Mouse (Mus musculus): ENCODE results near the gene Myo18b.

DNA sequence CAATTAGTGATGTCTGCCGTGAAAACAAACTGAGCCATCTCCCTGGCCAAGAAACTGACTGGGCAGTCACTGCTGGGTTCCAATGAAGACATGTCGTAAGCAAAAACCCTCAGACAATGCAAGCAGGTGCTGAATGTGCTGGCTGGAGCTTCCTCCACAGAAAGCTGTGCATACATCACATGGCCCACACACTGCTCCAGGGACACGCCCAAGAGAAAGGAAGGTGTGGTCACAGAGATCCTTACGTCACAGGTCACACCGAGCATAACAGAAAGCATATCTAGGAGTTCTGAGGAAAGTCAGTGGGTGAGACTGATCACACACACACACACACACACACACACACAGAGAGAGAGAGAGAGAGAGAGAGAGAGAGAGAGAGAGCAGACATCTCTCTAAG is 27.5 kb downstream of the Myo18b start:
- no peak for TF ChIP-seq CTCF (IDR thresholded peaks at IDR 0.05; ENCODE audit: extremely low read depth, insufficient read length, insufficient replicate concordance, low read depth, low read length)
- no peak for TF ChIP-seq POLR2A (IDR thresholded peaks at IDR 0.05; ENCODE audit: low read depth, low read length)
